Mouse (Mus musculus) adrenal gland, postnatal 14 days (tissue): ENCODE data around the gene 6430548M08Rik. TPM values are rescaled to one million over a fixed set of nuclear protein-coding genes. Genes with fewer than 3 reads are reported as not detected.

Source experiments
- DNase-seq: peaks from one replicate; pipeline ENCODE4 v3.0.0; 2021; ENCODE audit warnings: mixed read lengths
- total RNA-seq: library from RNA; stranded (reverse); gene quantifications from 2 replicates; pipeline ENCODE4 v1.2.3, GENCODE M21; 2021

6430548M08Rik gene
- total RNA-seq, 1 experiment from 2014 or later: 58.4 TPM

GRCm38 (mm10) chr8:120143911-120144651 is 30.1 kb downstream of the 6430548M08Rik start:
- peak; percentile 81 for DNase-seq

DNA sequence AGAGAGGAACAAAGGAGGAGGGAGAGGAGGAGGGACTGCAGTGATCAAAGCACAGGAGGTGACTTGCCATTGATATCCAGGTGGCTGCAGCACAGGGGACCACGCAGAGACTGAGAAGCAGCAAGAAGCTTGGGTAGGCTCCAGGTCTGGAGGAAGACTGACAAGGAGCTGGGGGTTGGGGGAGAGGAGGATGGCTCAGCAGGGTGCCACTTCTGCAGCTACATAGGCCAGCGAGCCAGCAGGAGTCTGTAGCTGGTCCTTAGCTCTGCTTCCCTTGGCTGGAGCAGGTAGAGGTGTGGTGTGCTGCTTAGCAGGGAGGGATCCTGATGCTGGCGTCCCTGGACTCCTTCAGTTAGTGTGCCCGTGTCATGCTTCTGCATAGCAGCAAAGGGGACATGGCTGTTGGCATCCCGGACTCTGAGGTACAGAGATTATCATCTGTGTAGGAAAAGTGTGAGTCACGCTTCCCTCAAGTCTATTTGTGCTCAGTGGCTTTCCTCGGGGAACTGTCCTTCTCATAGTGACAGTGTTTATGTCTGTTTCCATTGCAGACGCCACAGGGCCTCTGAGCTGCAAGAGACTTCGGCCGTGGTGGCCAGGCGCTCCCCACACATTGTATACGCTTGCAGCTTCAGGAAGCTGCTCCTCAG is 30.8 kb downstream of the 6430548M08Rik start:
- DNase-seq: no peak

- no peak for DNase-seq
Measured at GRCm38 (mm10) chr8:120146051-120146450, 32.1 kb downstream of the 6430548M08Rik start.

- DNase-seq: no peak
Measured at GRCm38 (mm10) chr8:120150028-120150427, 36.1 kb downstream of the 6430548M08Rik start.

DNA sequence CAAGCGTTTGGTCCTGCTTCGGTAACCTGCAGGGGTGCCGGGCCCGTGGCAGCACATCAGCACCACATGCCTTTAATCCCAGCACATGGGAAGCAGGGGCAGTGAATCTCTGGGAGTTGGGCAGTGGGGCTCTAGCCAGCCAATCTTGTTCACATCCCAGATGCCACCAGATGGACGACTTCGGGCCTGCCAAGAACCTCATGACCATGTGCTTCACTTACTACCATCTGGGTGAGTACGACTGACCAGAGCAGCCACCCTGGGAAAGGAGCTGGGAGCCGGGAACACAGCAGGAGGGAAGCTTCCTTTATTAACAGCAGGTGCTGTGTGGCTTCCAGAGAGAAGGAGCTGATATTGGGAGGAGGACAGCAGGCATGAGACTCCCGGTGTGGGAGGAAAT is 37.2 kb downstream of the 6430548M08Rik start:
- DNase-seq: no peak

DNA sequence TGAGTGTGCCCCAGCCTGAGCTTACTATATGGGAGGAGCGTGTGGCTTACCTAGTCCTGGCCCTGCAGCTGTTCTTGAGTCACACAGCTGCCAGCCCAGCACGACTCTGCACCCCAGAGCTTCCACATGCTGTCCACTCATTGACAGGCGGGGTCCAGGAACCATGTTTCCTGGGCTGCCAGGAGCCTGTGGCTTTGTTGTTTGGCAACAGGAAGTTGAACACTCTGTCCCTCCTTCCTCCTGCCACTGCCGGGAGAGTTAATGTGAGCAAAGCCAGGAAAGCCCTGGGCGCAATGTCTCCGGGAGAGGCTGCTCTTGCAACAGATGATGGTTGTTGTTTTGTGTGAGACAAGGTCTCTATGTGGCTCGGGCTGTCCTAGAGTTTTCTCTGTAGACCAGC is 38.7 kb downstream of the 6430548M08Rik start:
- peak; percentile 74 for DNase-seq

- DNase-seq: no peak
Measured at GRCm38 (mm10) chr8:120160366-120160765, 46.4 kb downstream of the 6430548M08Rik start.

DNA sequence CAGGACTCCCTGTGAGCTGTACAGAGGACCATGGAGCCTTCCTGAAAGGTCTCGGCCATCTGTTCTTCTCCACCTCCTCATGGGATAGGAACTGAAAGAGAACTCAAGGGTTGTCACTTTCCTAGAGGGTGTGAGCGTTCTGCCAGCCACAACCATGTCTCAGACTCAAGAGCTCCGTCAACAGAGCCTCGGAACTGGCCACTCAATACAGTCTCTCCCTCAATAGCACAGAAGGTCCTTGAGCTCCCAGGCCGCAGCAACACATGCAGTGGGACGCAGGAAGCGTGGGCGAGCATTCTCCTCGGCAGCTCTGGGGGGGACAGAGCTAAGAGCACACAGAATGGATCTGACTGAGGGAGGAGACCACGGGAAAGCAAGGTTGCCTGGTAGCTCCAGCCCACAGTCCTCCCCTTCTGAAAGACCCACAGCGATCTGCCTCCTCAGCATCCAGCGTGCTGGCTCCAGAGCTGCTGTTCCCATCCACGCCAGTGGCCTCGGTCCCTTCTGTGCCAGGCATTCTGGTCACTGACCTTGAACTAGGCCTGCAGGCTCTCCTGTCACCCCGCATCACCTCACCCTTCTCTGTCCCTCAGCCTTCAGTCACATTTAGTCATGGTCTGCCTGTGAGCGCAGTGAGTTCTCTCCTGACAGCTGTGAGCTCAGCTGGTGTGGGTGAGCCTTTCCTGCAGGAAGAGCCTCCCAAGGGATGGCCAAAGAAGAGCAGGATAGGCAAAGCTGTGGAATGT is 47.9 kb downstream of the 6430548M08Rik start:
- DNase-seq: peak; percentile 75

DNA sequence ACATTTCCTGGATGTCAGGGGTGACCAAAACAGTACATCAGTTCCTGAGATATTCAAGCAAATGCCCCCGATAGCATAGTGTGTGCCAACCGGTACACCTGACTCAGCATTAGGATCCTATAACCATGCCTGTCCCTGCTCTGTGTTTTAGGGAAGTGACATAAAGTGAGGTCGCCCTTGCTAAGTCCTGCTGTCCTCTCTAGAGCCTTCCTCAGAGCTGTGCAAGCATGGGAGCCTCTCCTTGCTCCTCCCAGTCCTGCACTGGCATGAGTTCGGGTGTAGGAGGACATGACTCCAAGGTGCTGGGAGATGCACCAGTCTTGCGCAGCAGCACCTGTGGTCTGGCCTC is 48.4 kb downstream of the 6430548M08Rik start:
- DNase-seq: no peak

DNA sequence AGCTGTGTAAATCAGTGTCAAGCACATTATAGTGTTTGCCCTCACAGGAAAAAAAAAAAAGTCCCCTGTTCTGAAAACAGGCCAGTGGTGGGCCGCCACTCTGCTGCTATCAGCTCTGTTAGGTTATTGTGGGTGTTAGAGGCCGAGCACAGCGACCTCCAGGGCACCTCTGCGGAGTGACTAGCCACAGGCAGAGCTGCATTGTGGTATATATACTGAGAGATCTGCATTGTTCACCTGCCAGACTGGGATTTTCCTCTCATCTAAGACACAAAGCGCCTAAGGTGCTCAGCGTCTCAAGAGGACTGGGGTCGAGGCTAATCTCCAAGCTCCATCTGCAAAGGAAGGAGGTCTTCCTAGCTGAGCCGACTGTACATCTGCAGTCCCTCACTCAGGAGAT is 49.4 kb downstream of the 6430548M08Rik start:
- no peak for DNase-seq

DNA sequence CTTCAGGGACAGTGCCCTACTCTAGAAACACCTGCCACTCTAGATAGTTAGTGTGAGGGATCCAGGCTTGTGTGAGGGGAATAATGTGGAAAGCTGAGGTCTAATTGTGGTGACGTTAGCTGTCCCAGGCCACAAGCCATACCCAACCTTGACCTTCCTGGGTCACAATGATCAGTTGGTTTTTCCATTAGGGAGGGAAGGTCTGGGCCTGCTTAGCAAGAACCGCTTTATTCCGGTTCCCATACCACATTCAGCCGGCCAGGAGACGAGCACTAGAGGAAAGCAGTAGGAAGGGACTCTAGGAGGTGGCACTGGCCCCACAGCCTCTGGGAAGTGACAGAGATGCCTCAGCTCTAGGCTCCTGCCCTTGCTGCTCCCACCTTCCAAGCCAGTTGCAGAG is 50.1 kb downstream of the 6430548M08Rik start:
- no peak for DNase-seq

- no peak for DNase-seq
Measured at GRCm38 (mm10) chr8:120167136-120167535, 53.2 kb downstream of the 6430548M08Rik start.

DNA sequence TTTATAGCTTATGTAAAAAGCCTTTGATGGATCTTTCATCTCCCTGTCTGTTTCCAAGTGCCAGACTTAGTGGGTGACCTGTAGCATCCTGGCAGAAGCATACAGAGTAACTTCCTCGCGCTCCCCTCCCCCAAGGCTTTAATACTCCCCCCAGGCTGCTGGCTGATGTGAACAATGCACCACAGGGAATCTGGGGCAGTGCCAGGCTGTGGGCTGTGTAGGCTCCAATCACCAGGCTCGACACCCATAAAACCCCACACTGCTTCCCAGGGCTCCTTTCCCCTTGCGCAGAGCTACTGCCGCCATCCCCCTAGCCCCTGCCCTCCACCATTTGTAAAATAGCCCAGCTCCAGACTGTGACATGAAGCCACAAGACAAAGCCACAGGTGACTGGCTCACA is 53.9 kb downstream of the 6430548M08Rik start:
- DNase-seq: no peak

- no peak for DNase-seq
Measured at GRCm38 (mm10) chr8:120169119-120169518, 55.2 kb downstream of the 6430548M08Rik start.

DNA sequence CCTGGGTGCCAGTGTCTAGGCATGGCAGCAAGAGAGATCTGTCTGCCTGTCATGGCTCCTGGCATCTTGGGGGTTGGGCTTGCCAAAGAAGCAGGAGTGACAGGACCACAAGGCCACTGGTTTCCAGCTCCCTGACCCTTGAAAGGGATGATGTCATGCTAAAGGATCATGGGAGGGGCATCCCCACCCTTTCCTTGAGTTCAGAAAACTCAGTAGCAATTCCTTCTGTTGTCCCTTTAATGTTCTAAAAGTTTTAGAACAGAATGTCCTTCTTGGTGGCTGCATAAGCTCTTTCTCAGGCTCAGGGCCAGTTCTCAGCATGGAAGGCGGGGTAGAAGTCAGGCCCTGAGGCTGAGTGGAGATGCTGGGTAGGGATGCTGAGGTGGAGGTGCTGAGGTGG is 59.2 kb downstream of the 6430548M08Rik start:
- DNase-seq: peak; percentile 57

DNA sequence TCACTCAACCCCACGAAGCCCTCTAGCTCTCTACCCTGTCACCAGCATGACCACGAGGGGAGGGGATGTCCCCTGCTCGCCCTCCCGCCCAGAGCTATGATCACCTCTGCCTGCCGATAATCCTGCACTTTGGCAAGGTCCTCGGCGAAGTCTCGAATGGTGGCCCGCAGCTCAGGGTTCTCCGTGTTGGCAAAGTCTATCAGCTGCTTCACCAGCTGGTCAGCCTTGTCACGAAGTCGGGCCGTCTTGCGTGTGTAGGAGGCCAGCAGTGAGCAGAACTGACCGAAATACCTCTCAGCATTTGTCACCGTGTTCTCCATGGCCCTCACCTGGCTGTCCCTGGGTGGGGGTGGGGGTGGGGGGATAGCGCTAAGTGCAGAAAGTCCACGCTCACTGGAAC is 60.7 kb downstream of the 6430548M08Rik start:
- DNase-seq: no peak

- DNase-seq: no peak
Measured at GRCm38 (mm10) chr8:120176605-120177004, 62.7 kb downstream of the 6430548M08Rik start.

- peak; percentile 80 for DNase-seq
Measured at GRCm38 (mm10) chr8:120177318-120178123, 63.6 kb downstream of the 6430548M08Rik start, which contains the start of gene Fam92b. Gene Fam92b, minus strand, starts transcription at chr8:120177466.

- no peak for DNase-seq
Measured at GRCm38 (mm10) chr8:120178124-120178514, 64.2 kb downstream of the 6430548M08Rik start.

DNA sequence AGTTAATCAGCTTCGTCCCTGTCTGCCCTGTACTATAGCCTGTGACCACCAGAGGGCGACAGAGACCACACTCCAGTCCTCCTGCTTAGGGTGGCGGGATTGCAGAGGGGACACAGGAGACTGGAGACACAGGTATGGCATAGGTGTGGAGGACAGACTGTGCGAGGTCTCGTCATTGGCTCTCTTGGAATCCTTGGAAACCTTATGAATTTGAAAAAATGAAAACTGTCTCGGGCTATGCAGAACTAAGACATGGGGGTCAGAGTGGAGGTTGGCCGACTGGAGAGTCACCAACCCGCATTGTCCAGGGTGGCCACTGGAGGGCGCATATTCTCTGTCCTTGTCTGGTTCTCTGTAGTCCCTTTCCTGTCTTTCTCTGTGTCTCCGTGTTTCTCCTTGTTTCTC is 65.1 kb downstream of the 6430548M08Rik start:
- DNase-seq: peak; percentile 94

GRCm38 (mm10) chr8:120180445-120180970 is 66.6 kb downstream of the 6430548M08Rik start:
- no peak for DNase-seq

DNA sequence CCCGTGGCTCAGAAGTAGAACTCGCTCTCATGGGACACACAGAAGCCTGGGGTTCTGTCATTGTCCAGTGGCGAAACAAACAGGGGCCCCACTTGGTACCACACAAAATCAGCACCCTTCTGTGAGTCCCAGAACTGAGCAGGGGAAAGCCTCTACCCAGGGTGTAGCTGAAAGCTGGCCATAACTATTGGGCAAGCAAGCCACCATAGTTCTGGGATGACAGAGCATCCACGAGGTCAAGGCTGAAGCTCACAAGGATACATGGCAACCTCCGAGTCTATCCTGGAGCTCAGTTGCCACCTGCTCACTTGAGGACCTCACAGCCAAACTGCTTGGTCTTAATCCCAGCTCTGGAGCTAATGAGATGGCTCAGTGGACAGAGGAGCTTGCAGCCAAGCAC is 67.3 kb downstream of the 6430548M08Rik start:
- no peak for DNase-seq
